Mouse (Mus musculus): ENCODE data around the gene Pcnx4. TPM values are rescaled to one million over a fixed set of nuclear protein-coding genes. Genes with fewer than 3 reads are reported as not detected.

The Pcnx4 gene
- total RNA-seq (2021) = 1 to 10 TPM; 1.8 to 2.2 TPM
- long read RNA-seq, experiment 1, full-length matches to known transcripts = 1 of 2 reads
- long read RNA-seq, experiment 1, partial matches to known transcripts = 1 of 2 reads
- long read RNA-seq, experiment 1, other reads (novel, unspliced or antisense) = 0 of 2 reads
- long read RNA-seq, experiment 2, partial matches to known transcripts = 7 of 9 reads
- long read RNA-seq, experiment 2, other reads (novel, unspliced or antisense) = 2 of 9 reads

- peak; percentile 96 to 98 for DNase-seq
- intact Hi-C loops (cut with DNase I) = loop anchor here (5.0 to 10.0 kb wide), 2 partner anchors 116 to 159 kb away; no protein-coding TSS in a partner anchor
These were observed at the start of gene Pcnx4 for GRCm38 (mm10) chr12:72536021-72536597. Gene Pcnx4, plus strand, starts transcription at chr12:72536383.

DNA sequence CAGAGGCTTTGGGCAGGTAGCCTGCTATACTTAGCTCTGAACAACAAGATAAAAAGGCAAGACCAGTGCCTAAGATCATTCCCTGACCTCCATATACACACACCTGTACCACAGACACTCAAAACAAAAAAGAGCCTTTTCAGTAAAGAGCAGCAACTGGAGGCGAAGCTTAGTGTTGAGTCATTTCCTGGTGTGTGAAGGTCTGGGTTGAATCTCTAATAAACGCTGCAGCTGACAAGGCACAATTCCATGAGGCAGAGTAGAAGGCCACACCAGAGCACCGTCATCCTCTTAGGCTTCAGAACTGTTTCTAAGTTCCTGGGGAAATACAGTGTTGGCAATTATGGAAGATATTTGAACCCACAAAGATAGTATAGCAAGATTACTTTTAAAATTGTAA lies 48.7 kb upstream of the Pcnx4 start:
- DNase-seq = no peak

GRCm38 (mm10) chr12:72489995-72490394 lies 46.2 kb upstream of the Pcnx4 start:
- intact Hi-C loops (cut with DNase I) = no loop called here
- no peak for DNase-seq

More for the DNA sequence above, 48.7 kb upstream of the Pcnx4 start:
- intact Hi-C loops (cut with DNase I) = no loop called here

- DNase-seq = no peak
- intact Hi-C loops (cut with DNase I) = no loop called here
These were observed 45.0 kb upstream of the Pcnx4 start for GRCm38 (mm10) chr12:72491063-72491719.

DNA sequence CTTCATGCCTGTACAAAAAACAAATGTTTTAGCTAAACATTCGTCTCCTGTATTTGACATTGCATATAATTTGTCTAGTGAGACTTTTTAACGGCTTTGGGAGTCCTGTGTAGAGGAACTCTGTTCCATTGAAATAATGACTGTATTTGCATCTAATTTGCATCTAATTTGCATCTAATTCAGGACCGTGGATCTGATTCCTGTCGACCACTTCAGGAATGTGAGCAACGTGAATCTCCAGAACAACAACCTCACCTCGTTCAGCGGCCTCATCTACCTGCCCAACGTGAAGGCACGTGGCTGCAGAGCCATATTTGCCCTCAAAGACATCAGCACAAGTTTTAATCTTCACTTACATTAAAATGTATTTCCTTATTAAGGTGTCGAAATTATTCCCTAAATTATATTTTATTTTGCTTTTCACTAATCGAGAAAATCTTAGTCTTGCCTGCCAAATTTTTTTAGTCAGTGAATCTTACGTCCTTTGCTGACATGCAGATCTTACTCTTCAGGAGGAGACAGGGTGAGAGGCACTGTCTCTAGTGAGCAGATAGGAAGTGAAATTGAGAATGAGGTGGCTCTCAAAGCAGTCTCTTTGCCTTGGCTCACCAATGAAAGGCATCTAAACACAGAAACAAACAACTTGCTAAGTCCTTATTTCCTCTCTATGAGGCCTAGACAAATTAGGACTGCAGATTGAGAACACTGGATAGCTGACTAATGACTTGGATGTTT lies 39.1 kb upstream of the Pcnx4 start:
- DNase-seq = no peak
- intact Hi-C loops (cut with DNase I) = no loop called here

- DNase-seq = no peak
These were observed 26.6 kb upstream of the Pcnx4 start for GRCm38 (mm10) chr12:72509606-72510005.

GRCm38 (mm10) chr12:72515446-72515845 lies 20.7 kb upstream of the Pcnx4 start:
- intact Hi-C loops (cut with DNase I) = loop anchor here (10.0 kb wide), 1 partner anchor 139 kb away; no protein-coding TSS in a partner anchor
- no peak for DNase-seq

More at GRCm38 (mm10) chr12:72509606-72510005, 26.6 kb upstream of the Pcnx4 start:
- intact Hi-C loops (cut with DNase I) = loop anchor here (10.0 kb wide), 1 partner anchor 145 kb away; no protein-coding TSS in a partner anchor

DNA sequence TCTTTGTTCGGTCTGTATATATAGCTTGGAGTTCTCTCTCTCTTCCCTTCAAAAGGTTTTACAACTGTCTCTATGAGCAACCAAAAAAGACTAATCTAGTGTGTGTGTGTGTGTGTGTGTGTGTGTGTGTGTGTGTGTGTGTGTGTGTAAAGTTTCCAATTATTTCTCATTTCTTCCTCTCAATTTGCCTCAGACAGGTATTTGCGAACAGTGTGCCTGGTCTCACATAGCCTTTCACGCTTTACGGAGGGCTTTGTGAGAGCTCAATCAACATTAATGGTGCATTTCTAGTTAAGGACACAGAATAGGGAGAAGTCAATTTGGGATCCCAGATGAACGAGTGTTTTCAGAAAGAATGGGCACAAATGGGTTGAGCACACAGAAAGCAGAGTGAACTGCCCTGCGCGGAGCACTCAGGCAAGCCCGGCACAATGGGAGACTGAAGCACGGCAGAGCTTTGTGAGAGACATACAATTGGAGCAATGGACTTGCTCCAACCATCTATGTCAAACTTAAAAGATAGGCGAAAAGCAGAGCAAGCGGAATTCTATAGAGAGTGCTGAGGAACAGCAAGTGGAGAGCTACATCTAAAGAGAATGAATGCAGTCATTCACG lies 18.0 kb upstream of the Pcnx4 start:
- no peak for DNase-seq
- intact Hi-C loops (cut with DNase I) = loop anchor here (10.0 kb wide), 1 partner anchor 137 kb away; no protein-coding TSS in a partner anchor

DNA sequence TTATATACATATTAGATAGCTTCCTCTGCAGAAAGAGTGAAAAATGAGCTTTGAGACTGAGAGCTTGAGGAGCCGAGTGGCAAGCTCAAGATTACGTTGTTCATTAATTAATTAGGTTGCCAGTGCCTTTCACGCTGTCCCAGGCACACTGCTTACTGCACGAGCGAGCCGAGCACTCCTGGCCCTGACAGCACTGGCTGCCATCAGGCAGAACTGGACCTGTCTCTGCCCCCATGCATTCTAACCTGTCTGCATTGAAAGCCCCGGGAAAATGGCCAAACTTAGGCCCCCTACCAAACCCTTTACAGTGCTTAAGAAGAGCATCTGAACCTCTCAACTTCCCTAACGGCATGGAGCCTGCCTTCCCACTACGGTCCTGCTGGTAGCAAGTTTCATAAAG lies 16.8 kb upstream of the Pcnx4 start:
- intact Hi-C loops (cut with DNase I) = loop anchor here (10.0 kb wide), 1 partner anchor 135 kb away; no protein-coding TSS in a partner anchor
- DNase-seq = no peak

GRCm38 (mm10) chr12:72519855-72520254 lies 16.3 kb upstream of the Pcnx4 start:
- intact Hi-C loops (cut with DNase I) = loop anchor here (10.0 kb wide), 1 partner anchor 135 kb away; no protein-coding TSS in a partner anchor
- DNase-seq = no peak

DNA sequence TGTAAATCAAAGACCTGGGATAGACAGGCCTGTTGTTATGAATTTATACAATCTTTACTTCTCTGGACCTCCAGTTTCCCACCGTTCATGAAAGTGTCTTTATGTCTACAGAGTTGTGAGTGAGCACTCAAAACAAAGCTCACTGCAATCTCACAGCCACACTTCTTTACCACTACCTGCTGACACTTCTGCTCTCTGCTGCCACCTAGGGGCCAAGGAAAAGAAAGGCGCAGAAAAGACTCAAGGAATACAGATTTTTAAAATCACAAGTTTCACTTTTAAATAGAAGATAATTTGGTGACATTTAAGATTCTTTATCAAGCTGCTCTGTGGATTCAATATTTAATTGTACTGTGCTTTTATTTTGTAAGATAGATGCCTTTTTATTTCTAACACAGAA lies 15.5 kb upstream of the Pcnx4 start:
- DNase-seq = peak; percentile 25 to 49
- intact Hi-C loops (cut with DNase I) = no loop called here

GRCm38 (mm10) chr12:72525588-72525987 lies 10.6 kb upstream of the Pcnx4 start:
- intact Hi-C loops (cut with DNase I) = no loop called here
- no peak for DNase-seq

DNA sequence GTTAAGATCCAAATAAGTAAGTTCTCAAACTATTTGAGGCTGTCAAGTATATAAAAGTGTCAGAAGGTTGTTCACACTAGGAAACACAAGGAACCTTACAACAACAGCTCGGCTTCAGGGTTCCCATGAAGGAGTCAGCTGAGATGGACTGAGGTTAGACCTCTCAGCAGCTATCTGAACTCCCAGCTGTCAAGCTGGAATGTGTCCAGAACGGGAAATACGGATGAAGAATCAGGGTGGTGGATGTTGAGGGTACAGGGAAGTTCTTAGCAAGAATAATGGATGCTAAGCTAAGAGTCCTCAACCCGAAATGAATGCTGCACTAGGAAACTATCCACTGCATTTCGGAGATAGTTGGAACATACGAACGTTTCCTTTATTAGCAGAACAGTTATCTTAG lies 3.9 kb upstream of the Pcnx4 start:
- intact Hi-C loops (cut with DNase I) = loop anchor here (5.0 to 10.0 kb wide), 2 partner anchors 70 to 162 kb away; no protein-coding TSS in a partner anchor
- DNase-seq = no peak

- intact Hi-C loops (cut with DNase I) = loop anchor here (5.0 to 10.0 kb wide), 2 partner anchors 72 to 161 kb away; no protein-coding TSS in a partner anchor
These were observed 2.2 kb upstream of the Pcnx4 start for GRCm38 (mm10) chr12:72533986-72534385.

DNA sequence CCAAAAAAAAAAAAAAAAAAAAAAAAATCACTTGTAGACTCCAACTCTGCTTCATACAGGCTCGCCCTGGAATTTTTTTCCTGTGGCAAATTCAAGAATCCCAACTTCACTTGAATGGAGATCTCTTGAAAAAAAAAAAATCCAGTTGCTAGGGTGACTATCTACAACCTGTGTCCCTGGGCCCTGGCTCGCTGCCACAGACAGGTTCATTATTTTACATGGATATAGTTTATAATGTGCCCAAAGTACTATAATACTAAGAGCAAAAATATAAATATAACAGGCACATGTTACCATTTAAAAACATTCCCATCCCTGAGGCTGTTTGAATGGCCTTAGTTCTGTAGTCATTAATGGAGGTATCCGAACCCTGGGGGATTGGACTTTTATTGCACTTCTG lies 584 bp upstream of the Pcnx4 start:
- intact Hi-C loops (cut with DNase I) = loop anchor here (5.0 to 10.0 kb wide), 2 partner anchors 117 to 159 kb away; no protein-coding TSS in a partner anchor

More at GRCm38 (mm10) chr12:72533986-72534385, 2.2 kb upstream of the Pcnx4 start:
- no peak for DNase-seq

GRCm38 (mm10) chr12:72538571-72538970 lies 2.4 kb downstream of the Pcnx4 start:
- DNase-seq = no peak
- intact Hi-C loops (cut with DNase I) = loop anchor here (5.0 to 10.0 kb wide), 2 partner anchors 114 to 156 kb away; no protein-coding TSS in a partner anchor

More for the DNA sequence above, 584 bp upstream of the Pcnx4 start:
- no peak for DNase-seq

- DNase-seq = no peak
- intact Hi-C loops (cut with DNase I) = no loop called here
These were observed 18.2 kb downstream of the Pcnx4 start for GRCm38 (mm10) chr12:72554347-72554746.

DNA sequence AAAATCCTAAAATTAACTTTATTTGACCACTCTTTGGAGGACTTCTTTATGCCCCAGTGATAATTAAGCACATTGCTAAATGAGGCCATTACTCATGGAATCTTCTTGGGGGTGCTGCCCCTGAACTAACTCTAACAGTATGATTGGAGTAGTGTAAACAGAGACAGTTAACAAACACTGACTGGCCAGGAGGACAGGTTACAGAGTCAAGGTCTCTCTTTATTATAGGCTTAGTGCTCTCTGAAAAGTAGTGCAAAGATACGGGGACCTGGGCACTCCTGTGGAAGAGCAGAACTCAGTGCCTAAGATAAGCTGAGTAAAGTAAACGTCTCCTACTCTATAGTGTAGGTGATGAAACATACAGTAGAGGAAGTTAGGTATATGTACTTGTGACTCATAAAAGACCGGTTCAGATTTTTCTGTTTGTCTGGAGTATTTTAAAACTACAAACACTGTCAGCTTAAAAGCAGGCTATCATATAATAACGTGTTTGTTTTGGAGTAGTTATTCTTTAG lies 28.2 kb downstream of the Pcnx4 start:
- intact Hi-C loops (cut with DNase I) = no loop called here
- no peak for DNase-seq

- no peak for DNase-seq
- intact Hi-C loops (cut with DNase I) = no loop called here
These were observed 45.8 kb downstream of the Pcnx4 start for GRCm38 (mm10) chr12:72582021-72582420.

GRCm38 (mm10) chr12:72583099-72583498 lies 46.9 kb downstream of the Pcnx4 start:
- intact Hi-C loops (cut with DNase I) = no loop called here
- no peak for DNase-seq
